Mouse (Mus musculus): Measurements from ENCODE around the gene Acoxl.

DNA sequence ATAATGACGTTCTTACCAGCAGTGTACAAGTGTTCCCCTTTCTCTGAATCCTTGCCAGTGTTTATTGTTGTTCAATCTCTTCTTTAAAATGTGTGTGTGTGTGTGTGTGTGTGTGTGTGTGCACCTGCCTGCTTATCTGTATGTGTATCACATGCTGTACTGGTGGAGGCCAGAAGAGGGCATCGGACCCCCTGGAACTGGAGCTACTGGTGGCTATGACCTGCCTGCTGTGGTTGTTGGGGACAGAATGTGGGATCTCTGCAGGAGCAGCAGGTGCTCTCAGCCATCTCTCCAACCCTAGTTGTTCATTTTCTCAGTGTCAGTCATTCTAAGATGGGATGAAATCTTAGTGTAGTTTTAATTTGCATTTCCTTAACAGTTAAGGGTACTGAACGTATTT is 98.4 kb downstream of the Acoxl start:
- TF ChIP-seq CTCF (IDR thresholded peaks at IDR 0.05; ENCODE audit: low read depth, low read length) (no peak), GATA1 (IDR thresholded peaks at IDR 0.05; ENCODE audit: borderline replicate concordance, low read length) (no peak)
